Mouse (Mus musculus) left cerebral cortex, postnatal 25 days (tissue): ENCODE results near the gene Hacd1. TPM values are rescaled to one million over a fixed set of nuclear protein-coding genes. Genes with fewer than 3 reads are reported as not detected.

Experiments
- total RNA-seq, 2 experiments: library from RNA; stranded (reverse); gene quantifications; 2 replicates each; pipeline ENCODE4 v1.2.3; 2021

Hacd1 gene
- total RNA-seq, 2 experiments from 2014 or later: 18.6 to 23.3 TPM

Other genes starting within 250 kb of the Hacd1 start
- 10 to 100 TPM; 99.1 to 99.4 TPM for gene Stam, start 18.0 kb upstream of the Hacd1 start, total RNA-seq
- gene Tmem236, start 118.4 kb upstream of the Hacd1 start, total RNA-seq: under 1 TPM in 1 of 2 experiments, not detected in 1; 0.16 TPM
- 1 to 10 TPM; 5.5 to 5.6 TPM for gene Mrc1, start 173.3 kb upstream of the Hacd1 start, total RNA-seq